Mouse (Mus musculus) kidney, embryonic 15.5 days (tissue): ENCODE data around the gene Tnni2. TPM values are rescaled to one million over a fixed set of nuclear protein-coding genes. Genes with fewer than 3 reads are reported as not detected.

ENCODE experiments used
- ATAC-seq: fragments of 200-750 bp; cut with Nextera tagmentation; replicated peaks from 2 replicates; pipeline ENCODE4 v1.8.0; 2017; ENCODE audit warnings: moderate TSS enrichment; ENCODE audit not compliant: low FRiP score
- H3K27ac ChIP-seq: fragments of 300-500 bp; sonication (generic); 2 replicates; pipeline ENCODE4 v1.5.1; 2015; ENCODE audit warnings: mild to moderate bottlenecking, inconsistent platforms
- H3K27me3 ChIP-seq: fragments of 300-500 bp; sonication (generic); 2 replicates; pipeline ENCODE4 v1.6.1; 2015; ENCODE audit warnings: inconsistent platforms
- H3K36me3 ChIP-seq: fragments of 300-500 bp; sonication (generic); 2 replicates; pipeline ENCODE4 v1.6.1; 2015; ENCODE audit warnings: inconsistent platforms
- H3K4me1 ChIP-seq: fragments of 300-500 bp; sonication (generic); 2 replicates; pipeline ENCODE4 v1.6.1; 2015; ENCODE audit warnings: inconsistent platforms
- H3K4me2 ChIP-seq: fragments of 300-500 bp; sonication (generic); 2 replicates; pipeline ENCODE4 v1.6.1; 2015; ENCODE audit warnings: moderate library complexity, mild to moderate bottlenecking, inconsistent platforms
- H3K4me3 ChIP-seq: fragments of 300-500 bp; sonication (generic); replicated peaks from 2 replicates; pipeline ENCODE4 v1.5.1; 2015; ENCODE audit warnings: mild to moderate bottlenecking, inconsistent platforms
- H3K9ac ChIP-seq: fragments of 300-500 bp; sonication (generic); 2 replicates; pipeline ENCODE4 v1.6.1; 2015; ENCODE audit warnings: mild to moderate bottlenecking, inconsistent platforms
- H3K9me3 ChIP-seq: fragments of 300-500 bp; sonication (generic); replicated peaks from 2 replicates; pipeline ENCODE4 v1.6.1; 2016; ENCODE audit warnings: inconsistent platforms
- WGBS: fragments of 180-500 bp; shearing (Covaris S2); methylation state at CpG from one replicate; pipeline ENCODE4 v1.1.7; 2015; ENCODE audit warnings: mixed read lengths; 5-methylcytosine and 5-hydroxymethylcytosine counted together
- polyA plus RNA-seq: library from polyadenylated mRNA; unstranded; fragments of >200 nt; fragmentation: Nextera tagmentation; extraction: Ambion mirVana; gene quantifications from 2 replicates; pipeline ENCODE4 v1.2.1, GENCODE M21; 2015

The Tnni2 gene
- polyA plus RNA-seq, 1 experiment from 2014 or later = 19.0 TPM

GRCm38 (mm10) chr7:142433623-142434022, 8.0 kb upstream of the Tnni2 start:
- Histone ChIP-seq H3K4me2 (no peak overlapping the region), H3K9me3 (no peaks in the 10 kb centered on the region), H3K27me3 (no peaks in the 10 kb centered on the region), H3K36me3 (no peaks in the 10 kb centered on the region), H3K4me1 (peaks cover 40% of the 10 kb centered on the region), H3K9ac (no peak overlapping the region), H3K27ac (peak overlapping the region; percentile 46), H3K4me3 (no peak overlapping the region)
- 44% methylated on average over 19 of the region's 19 CpGs for WGBS
- no peak for ATAC-seq

- WGBS = 82% methylated on average over 10 of the region's 10 CpGs
- no peak within 1 kb of the TSS for H3K9ac ChIP-seq
- no peak for ATAC-seq
- H3K4me1 ChIP-seq = peaks cover 40% of the 10 kb centered on the region
- no peaks in the 10 kb centered on the region for H3K9me3 ChIP-seq
- H3K27ac ChIP-seq = peak within 1 kb of the TSS; percentile 57
- no peaks in the 10 kb centered on the region for H3K27me3 ChIP-seq
- H3K4me2 ChIP-seq = no peak within 1 kb of the TSS
- no peak within 1 kb of the TSS for H3K4me3 ChIP-seq
- H3K36me3 ChIP-seq = no peaks in the 10 kb centered on the region
Observed at GRCm38 (mm10) chr7:142434137-142434865, 7.3 kb upstream of the Tnni2 start, which contains the start of gene Syt8. Gene Syt8, plus strand, starts transcription at chr7:142434850.

DNA sequence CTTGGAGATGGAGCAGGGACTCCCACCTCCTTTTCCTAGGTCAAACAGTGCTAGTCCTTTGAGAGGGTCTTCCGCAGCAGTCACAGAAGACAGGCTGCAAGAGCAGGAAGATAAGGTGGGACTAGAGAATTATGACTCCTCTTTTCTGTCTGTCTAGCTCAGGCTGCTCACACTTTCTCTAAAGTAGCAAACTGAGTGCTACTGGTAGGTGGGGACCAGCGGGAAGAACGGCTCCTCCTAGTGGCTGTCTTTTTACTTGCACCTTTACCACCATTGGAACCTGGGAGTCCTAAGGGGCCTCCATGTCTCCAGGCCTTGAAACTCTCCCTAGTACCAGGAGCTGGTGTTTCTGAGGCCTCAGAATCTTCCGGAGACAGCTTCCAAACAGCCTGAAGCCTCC, 6.1 kb upstream of the Tnni2 start:
- Histone ChIP-seq H3K27me3 (no peaks in the 10 kb centered on the region), H3K27ac (no peak overlapping the region), H3K9me3 (no peaks in the 10 kb centered on the region), H3K36me3 (no peaks in the 10 kb centered on the region), H3K4me2 (no peak overlapping the region), H3K4me1 (peaks cover 31% of the 10 kb centered on the region), H3K9ac (no peak overlapping the region), H3K4me3 (no peak overlapping the region)
- WGBS = 19% methylated on average over 4 of the region's 4 CpGs
- peak; percentile 52; the same call in 1 of the 2 replicates for ATAC-seq

DNA sequence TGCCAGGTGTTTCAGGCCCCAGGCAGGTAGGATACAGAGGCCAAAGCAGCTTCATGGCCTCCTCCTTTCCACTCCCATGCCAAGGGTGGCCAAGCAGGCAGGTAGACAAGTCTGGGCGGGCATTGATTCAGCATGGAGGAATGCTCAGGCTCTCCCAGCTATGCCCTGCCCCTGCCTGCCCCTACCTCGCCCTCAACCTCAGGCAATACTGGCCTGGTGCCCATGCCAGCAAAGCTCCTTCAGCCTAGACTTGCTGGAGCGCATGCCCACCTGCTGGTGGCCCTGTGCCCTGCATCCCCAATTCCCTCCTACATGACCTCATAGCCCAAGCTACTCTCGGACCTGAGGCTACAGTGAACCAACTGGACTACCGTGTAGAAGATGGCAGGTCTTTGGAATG, 4.3 kb upstream of the Tnni2 start:
- Histone ChIP-seq H3K9ac (no peak overlapping the region), H3K9me3 (no peaks in the 10 kb centered on the region), H3K36me3 (no peaks in the 10 kb centered on the region), H3K4me1 (peaks cover 39% of the 10 kb centered on the region), H3K4me3 (no peak overlapping the region), H3K27ac (0 out of 2 replicates have a peak overlapping the region, but pooled peaks have one; percentile 15), H3K4me2 (no peak overlapping the region), H3K27me3 (no peaks in the 10 kb centered on the region)
- ATAC-seq = no peak
- 85% methylated on average over 5 of the region's 5 CpGs for WGBS

- Histone ChIP-seq H3K27ac (no peak overlapping the region), H3K4me1 (peaks cover 32% of the 10 kb centered on the region), H3K9me3 (no peaks in the 10 kb centered on the region), H3K9ac (0 out of 2 replicates have a peak overlapping the region, but pooled peaks have one; percentile 3), H3K27me3 (no peaks in the 10 kb centered on the region), H3K36me3 (no peaks in the 10 kb centered on the region), H3K4me2 (no peak overlapping the region), H3K4me3 (no peak overlapping the region)
- ATAC-seq = no peak
- WGBS = 81% methylated on average over 14 of the region's 14 CpGs
Observed at GRCm38 (mm10) chr7:142439966-142440365, 1.6 kb upstream of the Tnni2 start.

- Histone ChIP-seq H3K9ac (0 out of 2 replicates have a peak overlapping the region, but pooled peaks have one; percentile 15), H3K27ac (peak overlapping the region; percentile 55; the same call in 1 of the 2 replicates)
Observed at GRCm38 (mm10) chr7:142440657-142441114, 922 bp upstream of the Tnni2 start.

DNA sequence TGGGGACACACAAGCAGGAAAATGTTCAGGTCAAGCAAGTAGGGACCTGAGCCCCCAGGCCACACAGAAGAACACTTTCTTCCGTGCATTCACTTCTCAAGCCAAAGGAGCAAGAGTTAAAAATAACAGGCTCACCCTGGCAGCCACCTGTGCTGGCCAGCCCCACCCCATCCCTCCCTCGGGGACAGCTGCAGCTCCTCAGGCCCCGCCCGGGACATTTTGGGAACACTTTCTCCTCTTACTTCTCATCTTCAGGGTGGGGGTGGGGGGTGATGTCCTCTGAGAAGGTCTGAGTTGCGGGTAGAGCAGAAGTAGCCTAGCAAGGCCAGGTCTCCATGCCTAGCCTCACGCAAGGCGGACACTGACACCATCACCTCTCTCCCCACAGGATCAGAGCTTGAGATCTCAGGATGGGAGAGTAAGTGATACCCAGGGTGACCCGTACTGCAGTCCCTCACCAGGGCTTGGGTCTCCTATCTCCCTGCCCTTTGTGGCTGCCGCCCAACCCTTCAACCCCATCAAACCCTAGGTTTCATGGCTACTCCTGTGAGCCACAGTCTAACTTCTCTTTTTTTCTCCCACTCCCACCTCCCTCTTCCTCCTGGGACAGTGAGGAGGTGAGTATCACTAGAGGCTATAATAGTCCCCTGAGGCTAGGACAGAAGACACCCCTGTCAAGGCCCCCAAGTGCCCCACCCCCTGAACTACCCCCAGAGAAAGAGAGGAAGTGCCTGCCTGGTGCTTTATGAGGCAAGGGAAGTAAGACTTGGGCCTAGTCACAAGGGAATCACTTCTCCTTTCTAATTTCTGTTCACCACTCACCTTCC, 686 bp downstream of the Tnni2 start:
- no peak overlapping the region for H3K27ac ChIP-seq
- 60% methylated on average over 9 of the region's 9 CpGs for WGBS
- no peak overlapping the region for H3K4me3 ChIP-seq

More at GRCm38 (mm10) chr7:142440657-142441114, 922 bp upstream of the Tnni2 start:
- H3K27me3 ChIP-seq = no peaks in the 10 kb centered on the region
- 45% methylated on average over 5 of the region's 5 CpGs for WGBS
- ATAC-seq = peak; percentile 78
- peaks cover 28% of the 10 kb centered on the region for H3K4me1 ChIP-seq
- H3K36me3 ChIP-seq = no peaks in the 10 kb centered on the region
- no peak overlapping the region for H3K4me2 ChIP-seq
- no peak overlapping the region for H3K4me3 ChIP-seq
- no peaks in the 10 kb centered on the region for H3K9me3 ChIP-seq

DNA sequence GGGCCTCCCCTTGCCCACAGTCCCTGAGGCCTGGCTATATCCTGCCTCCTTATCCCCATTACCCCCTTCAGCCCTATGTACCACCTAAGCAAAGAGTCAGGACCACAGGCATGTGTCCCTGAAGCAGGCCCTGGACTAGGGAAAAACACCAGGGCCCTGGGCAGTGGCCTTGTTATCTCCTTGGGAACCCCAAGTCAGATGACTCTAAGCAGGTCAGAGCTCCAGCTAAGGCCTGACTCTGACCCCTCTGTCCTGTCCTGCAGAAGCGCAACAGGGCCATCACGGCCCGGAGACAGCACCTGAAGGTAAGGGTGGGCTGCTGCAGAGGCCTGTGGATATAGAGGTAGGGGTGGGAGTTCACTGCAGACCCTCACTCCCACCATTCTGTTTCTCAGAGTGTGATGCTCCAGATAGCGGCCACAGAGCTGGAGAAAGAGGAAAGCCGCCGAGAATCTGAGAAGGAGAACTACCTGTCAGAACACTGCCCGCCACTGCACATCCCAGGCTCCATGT, 1.4 kb downstream of the Tnni2 start:
- H3K4me2 ChIP-seq = no peak overlapping the region
- H3K9me3 ChIP-seq = no peaks in the 10 kb centered on the region
- H3K27ac ChIP-seq = no peak overlapping the region
- 87% methylated on average over 7 of the region's 7 CpGs for WGBS
- peaks cover 21% of the 10 kb centered on the region for H3K4me1 ChIP-seq
- no peak overlapping the region for H3K9ac ChIP-seq
- no peaks in the 10 kb centered on the region for H3K27me3 ChIP-seq
- H3K36me3 ChIP-seq = no peaks in the 10 kb centered on the region
- no peak overlapping the region for H3K4me3 ChIP-seq
- ATAC-seq = no peak

More for the DNA sequence above, 686 bp downstream of the Tnni2 start:
- Histone ChIP-seq H3K27me3 (no peaks in the 10 kb centered on the region), H3K9me3 (no peaks in the 10 kb centered on the region), H3K36me3 (no peaks in the 10 kb centered on the region), H3K4me2 (no peak overlapping the region), H3K4me1 (peaks cover 22% of the 10 kb centered on the region), H3K9ac (no peak overlapping the region)
- no peak; the same call in 1 of the 2 replicates for ATAC-seq

GRCm38 (mm10) chr7:142443474-142443873, 1.9 kb downstream of the Tnni2 start:
- Histone ChIP-seq H3K4me3 (no peak overlapping the region), H3K4me2 (no peak overlapping the region), H3K36me3 (no peaks in the 10 kb centered on the region), H3K27me3 (no peaks in the 10 kb centered on the region), H3K9me3 (no peaks in the 10 kb centered on the region), H3K9ac (no peak overlapping the region), H3K4me1 (peaks cover 21% of the 10 kb centered on the region), H3K27ac (no peak overlapping the region)
- no peak for ATAC-seq
- 86% methylated on average over 5 of the region's 5 CpGs for WGBS

GRCm38 (mm10) chr7:142444171-142444570, 2.6 kb downstream of the Tnni2 start:
- ATAC-seq = no peak
- Histone ChIP-seq H3K27me3 (no peaks in the 10 kb centered on the region), H3K4me1 (peaks cover 21% of the 10 kb centered on the region), H3K27ac (no peak overlapping the region), H3K9ac (no peak overlapping the region), H3K4me3 (no peak overlapping the region), H3K36me3 (no peaks in the 10 kb centered on the region), H3K9me3 (no peaks in the 10 kb centered on the region), H3K4me2 (no peak overlapping the region)
- WGBS = 94% methylated on average over 6 of the region's 6 CpGs

DNA sequence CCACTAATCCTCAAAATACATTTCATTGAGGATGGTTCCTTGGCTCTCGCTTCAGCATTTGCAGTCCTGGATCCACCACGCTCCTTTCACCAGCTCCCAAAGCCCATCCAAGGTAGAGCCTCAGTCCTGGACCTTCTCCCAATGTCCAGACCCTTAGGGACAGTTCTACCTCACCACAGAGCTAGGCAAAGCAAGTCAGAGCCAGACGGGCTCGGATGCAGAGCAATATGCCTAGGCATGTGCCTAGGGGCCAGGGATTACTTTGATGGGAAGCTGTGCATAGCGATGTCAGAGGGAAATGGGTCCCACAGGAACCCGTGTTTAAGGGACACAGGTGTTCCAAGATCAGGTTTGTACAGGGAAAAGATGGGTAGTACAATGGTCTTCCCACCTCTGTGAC, 3.7 kb downstream of the Tnni2 start:
- Histone ChIP-seq H3K4me3 (no peak overlapping the region), H3K27me3 (no peaks in the 10 kb centered on the region), H3K9ac (no peak overlapping the region), H3K36me3 (no peaks in the 10 kb centered on the region), H3K4me1 (peaks cover 21% of the 10 kb centered on the region), H3K27ac (no peak overlapping the region), H3K4me2 (no peak overlapping the region), H3K9me3 (no peaks in the 10 kb centered on the region)
- no peak for ATAC-seq
- WGBS = 87% methylated on average over 6 of the region's 6 CpGs

DNA sequence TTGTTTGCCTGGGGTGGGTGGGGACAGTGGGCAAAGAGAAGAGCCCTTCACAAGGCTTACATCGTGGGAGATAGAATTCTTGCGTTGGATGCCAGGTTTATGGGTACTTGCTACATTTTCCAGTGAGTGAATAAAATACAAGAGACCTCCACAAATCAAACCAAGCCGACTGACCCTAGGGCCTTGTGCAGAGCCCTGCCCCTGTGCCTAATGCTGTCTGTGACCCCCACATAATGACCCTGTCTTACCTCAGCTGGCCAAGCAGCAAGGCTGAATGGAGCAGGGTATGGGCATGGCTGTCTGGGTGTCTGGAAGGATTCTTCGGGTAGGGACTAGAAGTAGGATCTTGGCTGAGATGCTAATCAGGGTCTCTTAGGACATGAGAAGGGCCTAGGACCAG, 4.7 kb downstream of the Tnni2 start:
- Histone ChIP-seq H3K27me3 (no peaks in the 10 kb centered on the region), H3K4me2 (no peak overlapping the region), H3K27ac (no peak overlapping the region), H3K4me1 (peaks cover 15% of the 10 kb centered on the region), H3K36me3 (no peaks in the 10 kb centered on the region), H3K4me3 (no peak overlapping the region), H3K9ac (no peak overlapping the region), H3K9me3 (no peaks in the 10 kb centered on the region)
- ATAC-seq = no peak
- 84% methylated on average over 4 of the region's 4 CpGs for WGBS
